Mouse (Mus musculus) gastrocnemius, adult 18-20 months (tissue): Measurements from ENCODE around the gene Cog2. TPM values are rescaled to one million over a fixed set of nuclear protein-coding genes. Genes with fewer than 3 reads are reported as not detected.

Source experiments
- DNase-seq: peaks from one replicate; pipeline ENCODE4 v3.0.0; 2021; ENCODE audit warnings: low spot score
- total RNA-seq, 2 experiments: library from RNA; stranded (reverse); gene quantifications; 2 replicates each; pipeline ENCODE4 v1.2.3; 2021

Gene Cog2
- total RNA-seq, 2 experiments from 2014 or later = 18.2 to 20.3 TPM

DNA sequence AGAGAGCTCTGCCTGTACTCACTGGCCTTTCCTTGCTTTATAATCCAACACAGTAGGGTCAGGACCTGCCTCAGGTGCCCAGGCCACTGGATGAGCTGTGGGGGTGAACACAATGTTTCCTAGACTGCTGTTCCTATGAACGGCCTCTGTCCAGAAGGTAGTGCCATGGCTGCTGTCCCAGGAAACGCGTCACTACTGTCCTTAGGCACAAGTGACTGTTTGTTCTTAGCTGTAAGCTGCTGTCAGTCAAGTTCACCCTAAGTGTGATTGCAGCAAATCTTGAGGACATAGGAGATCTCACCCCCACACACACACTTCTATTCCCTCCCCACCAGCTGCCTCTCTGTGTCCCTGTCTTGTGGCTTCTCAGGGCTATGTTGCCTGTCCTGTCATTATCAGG is 47.0 kb downstream of the Cog2 start:
- DNase-seq = peak; percentile 42

DNA sequence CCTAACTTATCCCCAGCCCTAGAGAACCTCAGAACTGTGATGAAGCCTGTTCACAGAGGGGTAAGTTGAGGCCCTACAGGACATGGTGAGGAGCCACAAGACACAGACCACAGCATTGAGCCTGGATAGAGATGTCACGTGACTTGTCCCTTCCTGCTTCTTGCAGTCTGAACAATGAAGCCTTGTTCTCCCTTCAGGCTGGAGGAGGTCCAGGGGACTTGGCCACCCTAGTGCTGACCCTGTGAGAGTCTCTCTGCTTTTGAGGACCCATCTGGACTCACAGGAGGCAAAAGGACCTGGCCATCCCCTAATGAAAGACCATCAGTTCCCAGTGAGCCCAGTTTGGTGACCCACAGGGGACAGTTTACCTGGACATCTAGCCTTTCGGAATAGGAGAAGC is 48.5 kb downstream of the Cog2 start:
- DNase-seq = no peak

DNA sequence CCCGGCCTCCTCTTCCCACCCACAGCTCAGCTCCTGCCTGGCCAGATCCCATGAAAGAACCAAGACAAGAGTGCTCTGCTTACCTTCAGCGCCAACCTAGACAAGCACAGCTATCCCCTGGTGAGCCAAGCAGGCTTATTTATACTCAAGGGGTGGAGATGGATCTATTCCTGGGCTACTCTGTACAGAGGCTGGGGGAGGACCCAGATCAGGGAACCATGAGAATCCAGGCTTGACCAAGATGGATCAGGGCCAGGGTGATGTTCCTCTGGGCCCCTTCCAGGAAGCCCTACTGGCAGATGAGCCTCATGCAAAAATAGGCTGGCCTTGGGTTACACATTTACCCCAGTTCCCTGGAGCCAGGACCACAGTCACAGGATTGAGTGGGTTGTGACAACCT is 49.0 kb downstream of the Cog2 start, which contains the start of gene Agt:
TSS of gene Agt (minus strand) at position 114 of the 400 bp plus-strand sequence.
- peak; percentile 94 for DNase-seq

DNA sequence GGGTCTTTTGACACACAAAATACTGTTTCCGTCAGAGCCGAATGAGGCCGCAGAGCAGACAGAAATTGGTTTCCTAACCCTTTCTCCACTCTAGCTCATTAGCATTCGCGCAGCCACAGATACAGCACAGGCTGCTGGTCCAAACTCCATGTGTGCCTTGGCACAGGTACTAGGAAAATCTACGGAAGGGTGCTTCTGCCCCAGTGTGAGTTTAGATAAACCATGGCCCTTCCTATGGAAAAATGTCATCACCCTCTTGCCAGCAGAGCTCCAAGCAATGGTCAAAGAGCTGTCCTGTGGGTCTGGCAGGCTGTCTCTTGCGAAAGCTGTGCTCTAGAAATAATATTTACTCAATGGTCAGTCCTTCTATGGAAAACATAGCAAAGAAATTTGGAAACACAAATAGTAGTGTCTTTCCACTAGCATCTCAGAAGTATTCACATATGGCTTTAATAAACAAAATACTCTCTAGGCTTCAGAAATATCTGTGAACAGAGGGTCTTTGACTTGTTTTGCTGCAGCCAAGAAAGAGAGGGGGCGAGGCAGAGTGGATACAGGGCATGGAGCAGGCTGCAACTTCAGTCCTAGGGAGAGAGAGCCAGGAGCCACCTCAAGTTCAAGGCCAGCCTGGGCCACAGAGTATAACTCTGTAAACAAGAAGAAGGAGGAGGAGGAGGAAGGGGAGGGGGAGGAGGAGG is 51.3 kb downstream of the Cog2 start:
- DNase-seq = no peak

DNA sequence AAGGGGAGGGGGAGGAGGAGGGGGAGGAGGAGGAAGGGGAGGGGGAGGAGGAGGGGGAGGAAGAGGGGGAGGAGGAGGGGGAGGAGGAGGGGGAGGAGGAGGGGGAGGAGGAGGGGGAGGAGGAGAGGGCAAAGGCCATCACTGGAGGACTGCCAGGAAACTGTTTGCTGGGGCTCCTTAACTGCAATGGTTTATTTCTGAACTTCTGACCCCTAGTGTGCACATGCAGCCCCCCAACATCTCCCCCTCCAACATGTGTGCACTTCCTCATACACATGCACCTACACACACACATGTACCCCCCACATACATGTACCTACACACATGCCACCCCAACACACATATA is 51.8 kb downstream of the Cog2 start:
- DNase-seq = no peak

DNA sequence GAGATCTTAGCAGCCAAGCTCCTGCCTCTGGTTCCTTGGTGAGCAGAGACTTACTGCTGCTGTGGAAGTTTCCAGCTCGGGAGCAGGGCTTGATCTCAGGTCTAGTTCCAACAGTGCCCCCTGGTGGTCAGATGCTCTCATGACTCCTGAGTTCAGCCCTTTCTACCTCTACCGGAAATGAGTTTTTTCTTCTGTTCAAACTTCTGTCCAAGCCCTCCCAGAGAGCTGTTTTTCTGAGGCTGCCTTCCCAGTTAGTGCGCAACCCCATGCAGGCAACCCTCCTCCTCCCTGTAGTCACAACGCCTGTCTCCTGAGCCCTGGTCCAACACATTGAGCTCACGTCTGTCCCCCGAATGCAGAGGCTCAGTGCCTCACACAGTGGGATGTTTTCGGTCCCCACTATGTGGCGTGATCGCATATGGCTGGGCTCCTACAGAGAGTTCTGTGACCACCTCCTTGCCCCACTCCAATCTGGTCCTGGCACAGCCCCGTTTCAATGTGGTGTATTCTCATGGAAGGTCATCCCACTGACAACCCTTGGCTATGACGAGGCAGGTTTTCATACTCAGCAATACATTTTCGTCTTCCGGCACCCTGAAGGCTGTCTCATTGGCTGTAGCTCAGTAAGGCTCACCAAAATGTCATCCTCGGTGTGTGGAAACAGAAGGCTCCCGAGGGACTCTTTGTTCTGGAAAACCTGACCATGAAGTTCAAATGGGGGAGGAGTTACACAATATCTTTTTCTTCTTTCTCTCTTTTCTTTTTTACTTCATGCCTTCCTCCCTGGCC is 53.2 kb downstream of the Cog2 start:
- peak; percentile 91 for DNase-seq

DNA sequence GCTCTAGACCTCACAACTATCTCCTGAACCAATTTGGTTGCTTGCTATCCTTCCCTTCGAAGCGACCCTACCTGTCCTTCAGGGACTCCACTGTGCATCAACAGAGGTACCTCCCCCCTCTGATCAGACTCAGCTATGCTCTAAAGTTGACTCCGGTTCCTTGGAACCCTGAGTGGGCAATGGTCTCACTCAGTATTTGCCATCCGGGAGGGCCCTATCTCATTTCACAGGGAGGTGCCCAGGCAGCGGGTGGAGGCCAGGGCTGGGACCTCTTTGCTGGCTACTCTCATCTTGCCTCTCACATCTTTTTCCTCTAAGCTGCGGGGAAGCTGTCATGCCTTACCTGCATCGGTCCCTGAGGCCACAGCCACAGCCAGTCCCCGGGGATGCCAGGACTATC is 55.2 kb downstream of the Cog2 start, which contains the start of gene Capn9:
TSS of gene Capn9 (plus strand) at position 301 of the 400 bp plus-strand sequence.
- DNase-seq = no peak

DNA sequence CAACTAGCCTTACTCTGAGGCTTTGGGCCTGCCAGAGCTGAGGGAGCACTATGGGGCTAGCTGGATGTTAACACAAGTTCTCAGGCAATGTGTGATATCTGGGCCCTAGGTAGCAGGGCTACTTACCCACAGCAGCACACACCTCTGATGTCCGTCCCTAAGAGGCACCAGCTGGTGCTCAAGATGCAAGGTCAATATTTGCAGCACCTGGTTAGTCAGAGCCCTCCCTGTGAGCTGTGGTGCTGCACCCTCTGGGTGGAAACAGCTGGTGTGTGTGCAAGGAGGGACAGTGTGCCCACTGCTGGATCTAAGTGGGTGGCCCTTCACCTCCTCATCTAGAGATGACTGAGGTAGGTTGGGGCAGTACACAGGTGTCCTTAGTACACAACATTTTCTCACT is 56.2 kb downstream of the Cog2 start:
- DNase-seq = no peak

DNA sequence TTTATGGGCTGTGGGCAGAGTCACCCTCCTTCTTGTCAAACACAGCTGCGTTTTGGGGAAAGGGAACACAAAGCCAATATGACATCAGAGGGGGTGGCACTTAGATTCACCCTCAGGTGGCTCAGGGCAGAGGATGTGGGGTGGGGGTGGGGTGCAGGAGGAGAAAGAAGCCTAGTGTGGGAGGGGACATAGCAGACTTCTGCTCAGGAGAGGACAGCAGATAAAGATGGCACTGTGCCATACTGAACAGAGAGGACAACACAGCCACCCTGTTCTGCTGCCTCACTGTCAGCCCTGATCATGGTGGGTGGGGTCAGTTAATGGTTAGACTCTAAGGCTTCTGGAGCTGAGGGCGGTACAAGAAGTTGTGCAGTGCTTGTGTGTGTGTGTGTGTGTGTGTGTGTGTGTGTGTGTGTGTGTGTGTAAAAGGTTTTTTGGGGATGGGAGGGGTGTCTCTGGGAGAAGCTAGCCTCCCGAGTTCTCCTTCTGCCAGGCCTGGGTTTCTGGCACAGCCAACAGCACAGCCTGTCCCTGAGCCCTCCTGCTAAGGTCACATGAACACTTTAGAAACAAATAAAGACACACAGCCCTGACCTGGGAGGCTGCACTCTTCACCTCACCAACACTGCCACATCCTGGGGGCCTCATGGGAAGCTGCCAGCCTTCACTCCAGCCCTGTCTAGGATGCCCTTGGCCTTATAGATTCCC is 65.3 kb downstream of the Cog2 start:
- DNase-seq = peak; percentile 58

DNA sequence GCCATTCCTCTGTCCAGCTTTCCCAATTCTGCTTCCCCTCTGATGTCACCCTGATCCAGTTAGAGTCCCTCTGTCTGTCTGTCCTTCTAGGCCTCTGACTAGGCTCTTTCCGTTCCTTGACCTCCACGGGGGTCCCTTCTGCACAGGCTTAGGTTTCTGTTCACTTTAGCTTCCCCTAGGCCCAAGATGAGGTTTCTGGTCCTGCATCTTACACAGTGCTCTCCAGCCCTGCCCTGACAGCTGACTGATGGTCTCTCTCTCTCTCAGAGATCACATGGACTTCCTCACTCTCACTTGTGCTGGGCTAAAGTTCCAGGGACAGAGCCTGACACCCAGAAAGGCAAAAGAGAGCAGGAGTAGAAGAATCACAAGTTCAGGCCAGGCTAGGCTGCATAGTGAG is 66.0 kb downstream of the Cog2 start:
- DNase-seq = no peak

DNA sequence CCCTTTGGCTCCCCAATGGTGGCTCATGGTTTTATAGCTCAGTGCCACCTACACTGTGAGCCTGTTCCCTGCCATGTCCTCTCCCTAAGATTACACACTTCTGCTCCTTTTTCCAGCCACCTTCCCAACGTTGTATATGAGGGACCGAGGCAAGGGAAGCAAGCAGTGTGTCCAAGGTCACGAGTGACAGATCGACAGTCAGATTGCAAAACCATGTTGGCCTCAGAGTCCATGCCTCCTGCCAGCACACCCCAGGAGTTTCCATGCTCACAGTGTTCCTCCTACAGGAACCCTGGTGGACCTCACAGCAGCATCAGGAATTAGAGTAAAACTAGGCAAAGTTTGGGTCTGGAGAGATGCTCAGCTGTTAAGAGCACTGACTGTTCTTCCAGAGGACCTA is 68.8 kb downstream of the Cog2 start:
- DNase-seq = peak; percentile 34

Other genes with a start within 250 kb of the Cog2 start
- gene Pgbd5, start 81.1 kb upstream of the Cog2 start, total RNA-seq = under 1 TPM; 0.07 to 0.40 TPM
- gene Agt, start 48.9 kb downstream of the Cog2 start, total RNA-seq = 10 to 100 TPM; 12.5 to 14.3 TPM
- gene Capn9, start 55.3 kb downstream of the Cog2 start, total RNA-seq = not detected
- 10 to 100 TPM; 10.0 to 15.7 TPM for gene 2310022B05Rik, start 142.6 kb downstream of the Cog2 start, total RNA-seq
- gene Ttc13, start 201.2 kb downstream of the Cog2 start, total RNA-seq = 10 to 100 TPM; 17.1 to 20.6 TPM
- 1 to 10 TPM; 2.6 to 3.1 TPM for gene Arv1, start 201.4 kb downstream of the Cog2 start, total RNA-seq
- gene Fam89a, start 231.1 kb downstream of the Cog2 start, total RNA-seq = 1 to 10 TPM in 1 of 2 experiments, under 1 TPM in 1; 0.62 to 1.5 TPM